Mouse (Mus musculus) hindbrain, embryonic 13.5 days (tissue): ENCODE data around the gene Ifna11. TPM values are rescaled to one million over a fixed set of nuclear protein-coding genes. Genes with fewer than 3 reads are reported as not detected.
"Not testable (repeated sequence)": the region's sequence is repeated elsewhere in the genome, so short reads cannot be mapped to it uniquely, and the experiment has no call there.

Experiments used
- ATAC-seq: fragments of 200-750 bp; cut with Nextera tagmentation; 2 replicates; pipeline ENCODE4 v1.8.0; 2017; ENCODE audit warnings: moderate TSS enrichment; ENCODE audit not compliant: low FRiP score
- H3K27ac ChIP-seq: fragments of 300-500 bp; sonication (generic); 2 replicates; pipeline ENCODE4 v1.5.1; 2015; ENCODE audit warnings: inconsistent platforms, mild to moderate bottlenecking, moderate library complexity
- H3K27me3 ChIP-seq: fragments of 300-500 bp; sonication (generic); 2 replicates; pipeline ENCODE4 v1.6.1; 2015; ENCODE audit warnings: mild to moderate bottlenecking, inconsistent platforms
- H3K36me3 ChIP-seq: fragments of 300-500 bp; sonication (generic); 2 replicates; pipeline ENCODE4 v1.6.1; 2015; ENCODE audit warnings: mild to moderate bottlenecking, inconsistent platforms
- H3K4me1 ChIP-seq: fragments of 300-500 bp; sonication (generic); replicated peaks from 2 replicates; pipeline ENCODE4 v1.6.1; 2015; ENCODE audit warnings: inconsistent platforms
- H3K4me2 ChIP-seq: fragments of 300-500 bp; sonication (generic); 2 replicates; pipeline ENCODE4 v1.6.1; 2015; ENCODE audit warnings: inconsistent platforms, mild to moderate bottlenecking, moderate library complexity
- H3K4me3 ChIP-seq: fragments of 300-500 bp; sonication (generic); 2 replicates; pipeline ENCODE4 v1.5.1; 2015; ENCODE audit warnings: mild to moderate bottlenecking, inconsistent platforms
- H3K9ac ChIP-seq: fragments of 300-500 bp; sonication (generic); 2 replicates; pipeline ENCODE4 v1.6.1; 2015; ENCODE audit warnings: mild to moderate bottlenecking, inconsistent platforms
- H3K9me3 ChIP-seq: fragments of 300-500 bp; sonication (generic); 2 replicates; pipeline ENCODE4 v1.6.1; 2016; ENCODE audit warnings: inconsistent platforms
- WGBS: fragments of 180-500 bp; shearing (Covaris S2); methylation state at CpG from one replicate; pipeline ENCODE4 v1.1.7; 2015; 5-methylcytosine and 5-hydroxymethylcytosine counted together
- polyA plus RNA-seq: library from polyadenylated mRNA; unstranded; fragments of >200 nt; fragmentation: Nextera tagmentation; extraction: Ambion mirVana; gene quantifications from 2 replicates; pipeline ENCODE4 v1.2.1, GENCODE M21; 2015

Gene Ifna11
- polyA plus RNA-seq, 1 experiment from 2014 or later, result not detected

DNA sequence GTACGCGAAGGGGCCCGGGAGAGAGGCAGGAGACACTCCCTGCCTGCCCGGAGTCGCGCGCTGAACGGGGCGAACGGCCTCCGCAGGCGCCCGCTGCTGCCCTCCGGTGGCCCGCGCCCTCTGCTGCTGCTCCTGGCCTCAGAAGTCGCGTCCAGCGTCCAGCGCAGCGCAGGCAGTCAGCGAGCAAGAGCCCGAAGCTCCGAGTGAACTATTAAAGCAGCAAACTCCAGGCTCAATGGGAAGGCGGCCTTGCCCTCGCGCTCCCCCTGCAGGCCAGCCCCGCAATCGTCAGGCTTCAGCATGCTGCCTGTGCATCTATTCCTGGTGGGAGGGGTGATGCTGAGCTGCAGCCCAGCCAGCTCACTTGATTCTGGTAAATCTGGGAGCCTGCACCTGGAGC, 16.8 kb upstream of the Ifna11 start, which contains the start of gene Gm13287:
Gene Gm13287, plus strand, starts transcription at position 301 of the 400 bp plus-strand sequence.
- H3K4me2 ChIP-seq, H3K9ac ChIP-seq, H3K27me3 ChIP-seq, H3K9me3 ChIP-seq, H3K27ac ChIP-seq, H3K4me3 ChIP-seq, H3K4me1 ChIP-seq, ATAC-seq, H3K36me3 ChIP-seq: not testable (repeated sequence)
- no CpG with 5 or more reads among the region's 29 CpGs for WGBS

DNA sequence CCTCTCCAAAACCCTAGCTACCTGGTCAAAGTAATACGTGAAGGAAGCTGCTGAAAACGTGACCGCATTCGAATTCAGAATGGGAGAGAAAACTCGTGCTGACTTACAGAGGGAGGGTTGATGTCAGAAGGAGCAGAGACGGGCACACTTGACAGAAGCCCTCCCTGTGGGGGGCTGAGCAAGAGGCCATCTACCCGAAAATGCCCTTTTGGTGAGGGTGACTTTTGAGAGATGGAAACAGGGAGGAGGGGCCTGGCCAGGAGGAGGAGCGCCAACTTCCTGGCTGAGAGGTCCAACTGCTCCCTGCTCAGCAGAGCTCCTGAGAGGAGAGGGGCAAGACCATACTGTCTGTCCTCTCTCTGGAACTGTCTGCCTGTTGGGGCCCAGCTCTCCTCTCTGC, 14.5 kb upstream of the Ifna11 start, which contains the start of gene Gm13288:
Gene Gm13288, plus strand, starts transcription at position 301 of the 400 bp plus-strand sequence.
- Histone ChIP-seq H3K4me3 (peak within 1 kb of the TSS; percentile 22; the same call in 1 of the 2 replicates), H3K4me2 (peak within 1 kb of the TSS; percentile 48)
- not testable (repeated sequence) for ATAC-seq, H3K4me1 ChIP-seq, H3K9ac ChIP-seq, H3K27me3 ChIP-seq, H3K27ac ChIP-seq, H3K9me3 ChIP-seq, H3K36me3 ChIP-seq
- WGBS, result no CpG with 5 or more reads among the region's 8 CpGs

DNA sequence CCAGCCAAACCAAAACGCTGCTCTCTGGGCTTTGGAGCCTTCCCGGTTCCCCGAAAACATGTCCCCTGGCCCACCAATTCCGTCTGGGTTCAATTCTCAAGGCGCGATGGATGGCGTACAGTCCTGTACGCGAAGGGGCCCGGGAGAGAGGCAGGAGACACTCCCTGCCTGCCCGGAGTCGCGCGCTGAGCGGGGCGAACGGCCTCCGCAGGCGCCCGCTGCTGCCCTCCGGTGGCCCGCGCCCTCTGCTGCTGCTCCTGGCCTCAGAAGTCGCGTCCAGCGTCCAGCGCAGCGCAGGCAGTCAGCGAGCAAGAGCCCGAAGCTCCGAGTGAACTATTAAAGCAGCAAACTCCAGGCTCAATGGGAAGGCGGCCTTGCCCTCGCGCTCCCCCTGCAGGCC, 14.0 kb upstream of the Ifna11 start:
- 2% methylated on average over 12 of the region's 34 CpGs for WGBS
- H3K27ac ChIP-seq, result not testable (repeated sequence)

DNA sequence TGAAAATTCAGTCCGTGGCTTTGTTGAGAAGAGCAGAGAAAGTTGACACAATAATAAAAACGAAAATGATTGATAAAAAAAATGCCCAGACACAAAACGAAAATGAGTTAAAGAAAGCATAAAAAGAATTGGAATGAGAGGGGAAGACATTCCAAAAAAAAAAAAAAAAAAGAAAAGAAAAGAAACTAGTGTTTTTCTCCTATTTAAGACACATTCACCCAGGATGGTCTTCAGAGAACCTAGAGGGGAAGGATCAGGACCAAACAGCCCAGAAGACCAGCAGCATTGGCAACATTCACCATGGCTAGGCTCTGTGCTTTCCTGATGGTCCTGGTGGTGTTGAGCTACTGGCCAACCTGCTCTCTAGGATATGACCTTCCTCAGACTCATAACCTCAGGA, 3.8 kb upstream of the Ifna11 start, which contains the start of gene Ifna7:
Gene Ifna7, plus strand, starts transcription at position 301 of the 400 bp plus-strand sequence.
- no peak within 1 kb of the TSS for H3K4me3 ChIP-seq
- no peaks in the 10 kb centered on the region for H3K27me3 ChIP-seq
- no peak within 1 kb of the TSS for H3K4me2 ChIP-seq
- no peaks in the 10 kb centered on the region for H3K9me3 ChIP-seq
- no peak within 1 kb of the TSS for H3K27ac ChIP-seq
- 74% methylated on average over 3 of the region's 3 CpGs for WGBS
- ATAC-seq, result no peak
- H3K9ac ChIP-seq, result no peak within 1 kb of the TSS
- H3K36me3 ChIP-seq, result no peaks in the 10 kb centered on the region
- no peaks in the 10 kb centered on the region for H3K4me1 ChIP-seq

More for the DNA sequence above, 14.0 kb upstream of the Ifna11 start:
- H3K4me1 ChIP-seq, H3K9me3 ChIP-seq, H3K27me3 ChIP-seq, ATAC-seq, H3K9ac ChIP-seq, H3K36me3 ChIP-seq: not testable (repeated sequence)
- Histone ChIP-seq H3K4me3 (peak overlapping the region; percentile 22; the same call in 1 of the 2 replicates), H3K4me2 (peak overlapping the region; percentile 48)

DNA sequence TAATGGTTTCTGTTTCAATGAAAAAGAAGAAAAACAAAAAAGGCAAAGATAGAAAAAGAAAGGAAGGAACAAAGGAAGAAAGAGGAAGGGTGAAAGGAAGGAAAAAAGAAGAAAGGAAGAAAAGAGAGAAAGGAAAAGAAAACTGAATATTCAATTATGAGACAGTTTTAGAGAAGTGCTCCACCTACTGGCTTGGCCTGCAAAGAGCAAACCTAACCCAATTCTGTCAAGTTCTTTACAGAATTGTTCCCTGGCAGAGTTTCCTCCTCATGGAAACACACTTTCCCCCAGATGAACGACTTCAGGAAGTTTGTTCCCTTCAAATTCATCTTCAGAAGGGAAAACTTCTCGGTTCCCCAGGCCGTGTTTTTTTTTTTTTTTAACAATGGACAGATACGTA, 3.2 kb downstream of the Ifna11 start:
- Histone ChIP-seq H3K36me3 (no peaks in the 10 kb centered on the region), H3K4me3 (no peak overlapping the region), H3K27ac (no peak overlapping the region), H3K27me3 (no peaks in the 10 kb centered on the region), H3K9ac (no peak overlapping the region), H3K4me2 (no peak overlapping the region), H3K9me3 (no peaks in the 10 kb centered on the region), H3K4me1 (no peaks in the 10 kb centered on the region)
- WGBS, result 26% methylated on average over 4 of the region's 4 CpGs
- no peak for ATAC-seq

DNA sequence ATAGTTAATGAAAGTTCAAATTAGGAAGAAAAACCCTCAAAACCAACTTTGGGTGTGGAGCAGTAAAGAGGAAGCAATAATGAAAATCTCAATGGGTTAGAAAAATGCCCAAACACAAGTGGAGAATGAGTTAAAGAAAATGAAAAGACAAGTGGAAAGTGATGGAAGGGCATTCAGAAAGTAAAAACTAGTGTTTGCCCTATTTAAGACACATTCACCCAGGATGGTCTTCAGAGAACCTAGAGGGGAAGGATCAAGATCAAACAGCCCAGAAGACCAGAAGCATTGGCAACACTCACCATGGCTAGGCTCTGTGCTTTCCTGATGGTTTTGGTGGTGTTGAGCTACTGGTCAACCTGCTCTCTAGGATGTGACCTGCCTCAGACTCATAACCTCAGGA, 7.4 kb downstream of the Ifna11 start, which contains the start of gene Ifna6:
Gene Ifna6, plus strand, starts transcription at position 301 of the 400 bp plus-strand sequence.
- ATAC-seq, H3K27ac ChIP-seq, H3K4me2 ChIP-seq, H3K36me3 ChIP-seq, H3K9me3 ChIP-seq, H3K4me3 ChIP-seq, H3K27me3 ChIP-seq, H3K4me1 ChIP-seq, H3K9ac ChIP-seq: not testable (repeated sequence)

DNA sequence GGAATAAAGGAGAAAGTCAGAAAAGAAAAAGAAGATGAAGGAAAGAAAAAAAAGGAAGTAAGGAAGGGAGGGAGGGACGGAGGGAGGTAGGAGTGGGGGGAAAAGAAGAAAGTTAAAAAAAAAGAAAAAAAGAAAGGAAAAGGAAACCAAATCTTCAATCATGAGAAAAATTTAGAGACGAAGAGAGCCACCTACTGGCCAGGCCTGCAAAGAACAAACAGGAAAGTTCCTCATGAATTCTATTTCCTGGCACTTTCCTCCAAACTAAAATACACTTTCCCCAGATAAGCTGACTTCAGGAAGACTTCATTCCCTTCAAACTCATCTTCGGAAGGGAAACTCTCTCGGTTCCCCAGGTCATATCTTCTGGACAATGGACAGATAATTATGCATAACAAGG, 10.8 kb downstream of the Ifna11 start:
- H3K4me1 ChIP-seq, result no peaks in the 10 kb centered on the region
- H3K9me3 ChIP-seq, result no peaks in the 10 kb centered on the region
- no peak overlapping the region for H3K4me2 ChIP-seq
- H3K4me3 ChIP-seq, result no peak overlapping the region
- ATAC-seq, result no peak
- no peaks in the 10 kb centered on the region for H3K27me3 ChIP-seq
- 23% methylated on average over 4 of the region's 4 CpGs for WGBS
- no peak overlapping the region for H3K9ac ChIP-seq
- H3K27ac ChIP-seq, result no peak overlapping the region
- H3K36me3 ChIP-seq, result no peaks in the 10 kb centered on the region

DNA sequence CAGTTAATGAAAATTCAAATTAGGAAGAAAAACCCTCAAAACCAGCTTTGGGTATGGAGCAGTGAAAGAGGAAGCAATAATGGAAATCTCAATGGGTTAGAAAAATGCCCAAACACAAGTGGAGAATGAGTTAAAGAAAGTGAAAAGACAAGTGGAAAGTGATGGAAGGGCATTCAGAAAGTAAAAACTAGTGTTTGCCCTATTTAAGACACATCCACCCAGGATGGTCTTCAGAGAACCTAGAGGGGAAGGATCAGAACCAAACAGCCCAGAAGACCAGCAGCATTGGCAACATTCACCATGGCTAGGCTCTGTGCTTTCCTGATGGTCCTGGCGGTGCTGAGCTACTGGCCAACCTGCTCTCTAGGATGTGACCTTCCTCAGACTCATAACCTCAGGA, 15.5 kb downstream of the Ifna11 start, which contains the start of gene Ifna5:
Gene Ifna5, plus strand, starts transcription at position 301 of the 400 bp plus-strand sequence.
- H3K36me3 ChIP-seq, H3K27ac ChIP-seq, H3K4me2 ChIP-seq, H3K9ac ChIP-seq, H3K4me1 ChIP-seq, ATAC-seq, H3K27me3 ChIP-seq, H3K4me3 ChIP-seq, H3K9me3 ChIP-seq: not testable (repeated sequence)
- WGBS, result 88% methylated on average over 1 of the region's 1 CpGs

DNA sequence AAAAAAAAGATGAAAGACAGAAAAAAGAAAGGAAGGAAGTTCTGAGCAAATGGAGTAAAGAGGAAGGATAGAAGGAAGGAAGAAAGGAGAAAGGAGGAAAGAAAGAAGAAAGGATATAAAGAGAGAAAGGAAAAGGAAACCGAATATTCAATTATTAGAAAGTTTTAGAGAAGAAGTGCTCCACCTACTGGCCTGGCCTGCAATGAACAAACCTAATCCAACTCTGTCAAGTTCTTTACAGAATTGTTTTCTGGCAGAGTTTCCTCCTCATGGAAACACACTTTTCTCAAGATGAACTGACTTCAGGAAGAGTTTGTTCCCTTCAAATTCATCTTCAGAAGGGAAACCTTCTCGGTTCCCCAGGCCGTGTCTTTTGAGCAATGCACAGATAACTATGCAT, 19.1 kb downstream of the Ifna11 start:
- no peaks in the 10 kb centered on the region for H3K4me1 ChIP-seq
- no peak overlapping the region for H3K4me2 ChIP-seq
- no peak overlapping the region for H3K27ac ChIP-seq
- no peaks in the 10 kb centered on the region for H3K27me3 ChIP-seq
- H3K9ac ChIP-seq, result no peak overlapping the region
- 46% methylated on average over 3 of the region's 3 CpGs for WGBS
- H3K9me3 ChIP-seq, result no peaks in the 10 kb centered on the region
- ATAC-seq, result no peak
- H3K36me3 ChIP-seq, result no peaks in the 10 kb centered on the region
- no peak overlapping the region for H3K4me3 ChIP-seq

DNA sequence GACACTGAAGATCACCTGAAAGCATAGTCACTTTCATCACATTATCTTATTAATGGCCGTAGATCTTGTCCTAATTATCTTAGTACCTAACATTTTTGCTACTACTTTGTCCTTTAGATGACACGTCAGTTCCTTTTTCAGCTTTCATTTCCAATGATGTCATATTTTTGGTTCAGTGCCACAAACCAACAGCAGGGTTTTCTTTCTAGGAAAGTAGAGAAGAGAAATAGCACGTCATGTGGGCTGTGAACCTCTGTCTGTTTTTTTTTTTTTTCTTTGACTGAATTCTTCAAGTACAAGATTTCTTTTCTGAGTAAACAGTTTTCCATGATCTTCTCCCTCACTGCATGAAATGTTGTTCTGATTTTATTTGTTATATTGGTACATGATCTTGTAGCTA, 20.3 kb downstream of the Ifna11 start:
- no peak for ATAC-seq
- Histone ChIP-seq H3K36me3 (no peaks in the 10 kb centered on the region), H3K9me3 (no peaks in the 10 kb centered on the region), H3K27ac (no peak overlapping the region), H3K27me3 (no peaks in the 10 kb centered on the region), H3K9ac (no peak overlapping the region), H3K4me2 (no peak overlapping the region), H3K4me3 (no peak overlapping the region), H3K4me1 (no peaks in the 10 kb centered on the region)
- 85% methylated on average over 3 of the region's 3 CpGs for WGBS

DNA sequence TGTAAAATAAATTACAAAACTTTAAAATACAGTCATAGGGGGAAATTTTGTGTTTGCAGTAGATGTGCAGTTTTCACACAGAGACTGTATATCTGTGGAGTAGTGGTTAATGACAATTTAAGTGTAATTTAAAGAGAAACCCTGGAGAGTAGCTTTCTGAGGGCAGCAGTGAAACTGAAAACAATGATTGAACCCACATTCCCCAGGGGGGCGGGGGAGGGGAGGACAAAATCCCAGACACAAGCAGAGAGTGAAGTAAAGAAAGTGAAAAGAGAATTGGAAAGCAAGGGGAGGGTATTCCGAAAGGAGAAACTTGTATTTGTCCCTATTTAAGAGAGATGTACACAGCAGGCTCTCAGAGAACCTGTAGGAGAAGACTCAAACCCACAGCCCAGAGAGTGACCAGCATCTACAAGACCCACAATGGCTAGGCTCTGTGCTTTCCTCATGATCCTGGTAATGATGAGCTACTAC, 21.7 kb downstream of the Ifna11 start, which contains the start of gene Ifna4:
Gene Ifna4, plus strand, starts transcription at position 424 of the 474 bp plus-strand sequence.
- Histone ChIP-seq H3K36me3 (no peaks in the 10 kb centered on the region), H3K27ac (no peak within 1 kb of the TSS), H3K4me3 (no peak within 1 kb of the TSS), H3K9me3 (no peaks in the 10 kb centered on the region), H3K4me2 (no peak within 1 kb of the TSS), H3K4me1 (no peaks in the 10 kb centered on the region), H3K27me3 (no peaks in the 10 kb centered on the region), H3K9ac (no peak within 1 kb of the TSS)
- WGBS, result 36% methylated on average over 2 of the region's 2 CpGs
- no peak for ATAC-seq

DNA sequence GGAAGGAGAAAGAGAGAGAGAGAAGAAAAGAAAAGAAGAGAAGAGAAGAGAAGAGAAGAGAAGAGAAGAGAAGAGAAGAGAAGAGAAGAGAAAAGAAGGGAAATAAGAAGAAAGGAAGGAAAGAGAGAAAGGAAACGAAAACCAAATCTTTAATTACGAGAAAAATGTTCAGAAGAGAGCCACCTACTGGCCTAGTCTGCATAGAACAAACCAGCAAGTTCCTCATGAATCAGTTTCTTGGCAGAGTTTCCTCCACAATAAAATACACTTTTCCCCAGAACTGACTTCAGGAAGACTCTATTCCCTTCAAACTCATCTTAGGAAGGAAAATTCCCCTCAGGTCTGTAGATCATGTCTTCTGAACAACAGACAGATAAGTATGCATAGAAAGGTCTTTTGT, 25.6 kb downstream of the Ifna11 start:
- ATAC-seq, result no peak
- Histone ChIP-seq H3K9ac (no peak overlapping the region), H3K4me3 (no peak overlapping the region), H3K27me3 (no peaks in the 10 kb centered on the region), H3K36me3 (no peaks in the 10 kb centered on the region), H3K27ac (no peak overlapping the region), H3K9me3 (no peaks in the 10 kb centered on the region), H3K4me1 (no peaks in the 10 kb centered on the region), H3K4me2 (no peak overlapping the region)
- 50% methylated on average over 2 of the region's 2 CpGs for WGBS

DNA sequence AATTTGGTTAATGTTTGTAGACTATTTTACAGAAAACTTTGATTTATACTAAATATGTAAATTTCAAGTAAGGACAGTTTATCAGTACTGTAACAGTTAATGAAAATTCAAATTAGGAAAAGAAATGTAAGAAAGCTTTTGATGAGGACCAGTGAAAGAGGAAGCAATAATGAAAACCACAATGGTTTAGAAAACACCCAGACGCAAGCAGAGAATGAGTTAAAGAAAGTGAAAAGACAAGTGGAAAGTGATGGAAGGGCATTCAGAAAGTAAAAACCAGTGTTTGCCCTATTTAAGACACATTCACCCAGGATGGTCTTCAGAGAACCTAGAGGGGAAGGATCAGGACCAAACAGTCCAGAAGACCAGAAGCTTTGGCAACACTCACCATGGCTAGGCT, 29.9 kb downstream of the Ifna11 start, which contains the start of gene Ifna1:
Gene Ifna1, plus strand, starts transcription at position 390 of the 400 bp plus-strand sequence.
- WGBS, result 74% methylated on average over 1 of the region's 1 CpGs
- H3K4me1 ChIP-seq, result peaks cover 5% of the 10 kb centered on the region; the same call in 1 of the 2 replicates
- no peaks in the 10 kb centered on the region for H3K27me3 ChIP-seq

More for the DNA sequence above, 29.9 kb downstream of the Ifna11 start, which contains the start of gene Ifna1:
- H3K4me2 ChIP-seq, result no peak within 1 kb of the TSS
- H3K9me3 ChIP-seq, result no peaks in the 10 kb centered on the region
- H3K9ac ChIP-seq, result no peak within 1 kb of the TSS
- no peak for ATAC-seq
- no peak within 1 kb of the TSS for H3K4me3 ChIP-seq
- no peak within 1 kb of the TSS for H3K27ac ChIP-seq
- no peaks in the 10 kb centered on the region for H3K36me3 ChIP-seq
